Mouse (Mus musculus): Measurements from ENCODE around the gene Haao.

GRCm38 (mm10) chr17:83874610-83875009 is 26.8 kb upstream of the Haao start:
- no peak for TF ChIP-seq CTCF (IDR thresholded peaks at IDR 0.05; ENCODE audit: low read depth)
- no peak for TF ChIP-seq EP300 (IDR thresholded peaks at IDR 0.05; ENCODE audit: low read depth)
